Mouse (Mus musculus): ENCODE results near the gene Mrgprb8. TPM values are rescaled to one million over a fixed set of nuclear protein-coding genes. Genes with fewer than 3 reads are reported as not detected.
"Not testable (repeated sequence)": the region's sequence is repeated elsewhere in the genome, so short reads cannot be mapped to it uniquely, and the experiment has no call there.

The Mrgprb8 gene
- not detected in 2 replicates for polyA plus RNA-seq (2016; fragmentation: Nextera tagmentation; extraction: Ambion mirVana)

DNA sequence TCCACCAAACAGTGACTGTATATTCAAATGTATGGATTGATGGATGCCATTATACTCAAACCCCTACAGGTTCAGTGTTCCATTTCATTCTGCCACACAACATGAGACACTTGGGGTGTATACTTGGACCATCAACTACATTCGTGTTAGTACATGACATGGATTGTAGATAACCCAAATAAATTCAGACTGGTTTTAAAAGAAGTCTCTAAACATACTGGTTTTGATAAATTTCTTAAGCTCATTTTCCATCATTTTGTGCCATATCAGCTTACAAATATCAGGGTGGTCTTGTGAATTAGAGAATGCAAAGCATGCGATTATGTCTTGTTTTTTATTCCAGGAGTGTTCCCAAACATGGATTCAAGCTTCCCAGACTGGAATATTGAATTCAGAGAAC, at the start of gene Mrgprb8:
Mrgprb8 (plus strand) TSS at position 301 of the 400 bp plus-strand sequence.
- Histone ChIP-seq H3K4me1 (no peaks in the 10 kb centered on the region), H3K9me3 (peaks cover 16% of the 10 kb centered on the region), H3K36me3 (no peaks in the 10 kb centered on the region), H3K27me3 (ENCODE audit: insufficient read depth, poor library complexity, severe bottlenecking) (no peaks in the 10 kb centered on the region), H3K4me3 (no peak within 1 kb of the TSS), H3K27ac (no peak within 1 kb of the TSS)
- DNase-seq (ENCODE audit: low spot score) = no peak
- 63% methylated on average over 2 of the region's 2 CpGs for WGBS

DNA sequence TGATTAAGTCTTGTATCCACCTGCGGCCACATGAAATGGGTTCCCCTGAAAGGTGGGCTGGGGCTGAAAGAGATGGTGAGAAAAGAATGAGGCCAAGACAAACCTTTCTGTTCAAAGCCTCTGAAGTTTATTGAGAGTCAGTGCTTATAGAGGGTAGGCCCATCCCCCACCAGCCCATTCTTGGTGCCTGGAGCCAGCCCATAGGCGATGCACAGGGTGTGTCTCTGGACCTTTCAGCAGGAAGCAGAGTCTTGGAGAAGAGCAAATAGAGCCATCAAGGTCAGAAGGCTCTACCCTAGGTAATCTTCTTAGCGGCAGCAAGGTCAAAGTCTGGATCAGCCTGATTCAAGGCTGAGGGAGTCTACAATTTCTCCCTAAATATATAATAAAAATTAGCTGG, 47.6 kb downstream of the Mrgprb8 start:
- not testable (repeated sequence) for H3K4me1 ChIP-seq; H3K36me3 ChIP-seq; H3K27me3 ChIP-seq (ENCODE audit: insufficient read depth, poor library complexity, severe bottlenecking); H3K27ac ChIP-seq; H3K4me3 ChIP-seq; DNase-seq (ENCODE audit: low spot score)
- H3K9me3 ChIP-seq = peaks cover 13% of the 10 kb centered on the region
- 70% methylated on average over 3 of the region's 3 CpGs for WGBS

DNA sequence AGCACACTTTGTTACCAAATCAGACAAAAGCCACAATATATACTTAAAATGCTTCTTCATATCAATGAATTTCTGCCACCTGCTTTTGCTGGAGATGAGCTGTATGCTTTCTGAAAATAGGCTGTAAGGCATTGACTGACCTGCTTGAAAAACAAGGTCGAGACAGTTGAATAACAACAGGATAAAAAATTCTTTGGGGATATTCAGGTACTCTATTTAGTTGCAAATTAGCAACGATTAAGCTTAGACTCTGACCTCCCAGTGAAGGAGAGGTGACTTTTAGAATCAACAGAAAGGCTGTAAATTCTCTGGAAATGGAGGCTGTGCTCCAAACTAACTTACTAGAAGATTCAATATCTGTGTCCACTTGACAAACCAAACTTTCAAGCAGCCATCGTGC, 48.3 kb downstream of the Mrgprb8 start:
- WGBS = 53% methylated on average over 3 of the region's 3 CpGs
- no peak overlapping the region for H3K27ac ChIP-seq
- no peaks in the 10 kb centered on the region for H3K4me1 ChIP-seq
- H3K27me3 ChIP-seq (ENCODE audit: insufficient read depth, poor library complexity, severe bottlenecking) = no peaks in the 10 kb centered on the region
- no peaks in the 10 kb centered on the region for H3K36me3 ChIP-seq
- no peak for DNase-seq (ENCODE audit: low spot score)
- H3K9me3 ChIP-seq = peaks cover 16% of the 10 kb centered on the region
- H3K4me3 ChIP-seq = no peak overlapping the region

Other genes starting within 250 kb of the Mrgprb8 start
- not detected in 2 replicates for gene Mrgprb5, start 219.5 kb upstream of the Mrgprb8 start, polyA plus RNA-seq (2016; fragmentation: Nextera tagmentation; extraction: Ambion mirVana)
- not detected in 2 replicates for gene Mrgprb4, start 189.2 kb upstream of the Mrgprb8 start, polyA plus RNA-seq (2016; fragmentation: Nextera tagmentation; extraction: Ambion mirVana)
- not detected in 2 replicates for gene Mrgprb1, start 67.8 kb downstream of the Mrgprb8 start, polyA plus RNA-seq (2016; fragmentation: Nextera tagmentation; extraction: Ambion mirVana)
- gene Mrgprx2, start 110.8 kb downstream of the Mrgprb8 start, polyA plus RNA-seq (2016; fragmentation: Nextera tagmentation; extraction: Ambion mirVana) = not detected in 2 replicates
- not detected in 2 replicates for gene Mrgprb2, start 169.6 kb downstream of the Mrgprb8 start, polyA plus RNA-seq (2016; fragmentation: Nextera tagmentation; extraction: Ambion mirVana)

Data from heart, embryonic 10.5 days (tissue).